Mouse (Mus musculus): Measurements from ENCODE around the gene Ntm.

Gene Ntm

DNA sequence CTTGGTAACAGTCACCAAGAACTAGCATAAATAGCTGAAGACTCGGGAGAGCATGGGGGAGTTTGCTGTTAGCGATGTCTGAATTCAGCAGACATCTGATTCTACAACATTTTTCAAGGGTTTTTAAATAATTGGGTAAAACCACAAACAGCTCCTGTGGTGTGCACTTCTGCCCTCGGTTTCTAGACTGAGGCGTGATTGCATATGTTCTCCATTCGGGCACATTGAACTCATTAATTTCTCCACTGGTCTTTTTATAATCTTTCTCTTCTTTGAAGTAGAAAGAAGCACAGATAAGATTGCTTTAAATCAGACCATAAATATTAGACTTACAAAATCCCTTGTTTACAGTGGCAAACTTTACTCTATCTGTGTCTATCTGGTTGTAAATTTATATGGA lies 862.3 kb downstream of the Ntm start:
- DNase-seq = no peak

DNA sequence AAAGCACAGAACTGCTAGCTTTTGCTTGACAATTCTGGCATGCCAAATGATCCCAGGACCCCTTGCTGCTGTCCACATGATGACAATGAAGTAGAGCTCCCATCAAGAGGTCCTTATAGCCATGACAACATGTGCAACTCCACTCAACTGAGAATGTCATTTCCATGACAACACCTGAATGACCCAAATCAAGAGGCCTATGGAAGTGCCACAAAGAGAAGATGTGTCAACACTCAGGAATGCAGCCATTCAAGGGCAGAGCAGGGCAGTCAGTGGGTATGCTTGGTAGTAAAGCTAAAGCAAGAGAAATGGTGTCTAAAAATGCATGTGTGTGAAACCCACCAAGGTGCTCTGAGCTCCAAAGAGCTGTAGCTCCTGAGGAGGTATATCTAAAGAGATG lies 870.5 kb downstream of the Ntm start:
- DNase-seq = no peak

DNA sequence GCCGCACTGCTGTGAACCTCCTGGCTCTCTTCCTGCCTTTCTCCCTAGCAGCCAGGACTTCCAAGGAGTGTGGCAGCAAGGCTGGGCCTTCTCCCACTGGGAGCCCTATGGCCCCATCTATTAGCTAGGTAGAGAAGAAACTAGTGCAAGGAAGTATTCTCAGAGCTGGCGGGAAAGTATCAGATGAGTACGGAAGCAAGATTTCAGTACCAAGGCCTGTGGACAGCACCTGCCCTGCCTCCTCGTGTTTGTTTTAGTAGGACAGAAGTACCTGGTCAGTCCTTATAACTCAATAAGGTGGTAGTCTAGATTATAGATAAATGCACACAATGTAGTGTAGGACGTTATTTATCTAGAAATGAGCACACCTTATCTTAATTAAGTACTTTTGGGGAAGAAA lies 874.3 kb downstream of the Ntm start:
- no peak for DNase-seq

DNA sequence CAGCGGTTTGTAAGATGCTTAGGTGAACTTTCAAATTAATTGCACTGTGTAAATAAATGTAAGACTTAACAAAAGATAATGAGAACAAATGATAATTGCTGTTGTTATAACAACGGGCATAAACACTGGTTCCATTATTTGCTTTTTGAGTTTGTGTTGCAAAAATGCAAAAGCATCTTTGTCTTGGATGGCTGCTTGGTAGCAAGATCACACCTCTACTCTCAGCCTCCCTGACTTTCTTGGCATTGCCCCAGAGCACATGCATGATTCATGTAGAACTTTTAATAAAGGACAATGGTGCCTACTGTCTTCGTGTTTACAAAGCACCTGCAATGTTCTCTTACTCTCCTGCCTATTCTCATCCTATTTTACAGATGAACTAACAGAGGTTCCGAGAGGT lies 875.3 kb downstream of the Ntm start:
- DNase-seq = no peak

DNA sequence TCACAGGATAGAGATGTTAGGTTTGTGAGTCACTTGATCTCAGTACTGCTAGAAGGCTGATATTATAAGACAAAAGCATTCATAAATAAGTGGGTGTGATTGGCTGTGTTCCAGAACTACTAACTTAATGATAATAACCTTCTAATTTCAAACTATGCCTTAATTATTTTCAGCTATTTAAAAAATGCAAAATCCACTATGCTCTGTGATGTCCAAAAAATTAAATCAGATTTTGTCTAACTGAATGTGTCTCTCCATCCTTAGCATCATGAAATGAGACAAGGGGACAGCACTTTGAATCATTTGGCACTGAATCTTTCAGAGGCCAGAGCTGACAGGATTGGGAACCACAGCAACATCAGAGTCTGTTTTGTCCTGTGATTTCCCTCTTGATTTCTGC lies 875.8 kb downstream of the Ntm start:
- no peak for DNase-seq

DNA sequence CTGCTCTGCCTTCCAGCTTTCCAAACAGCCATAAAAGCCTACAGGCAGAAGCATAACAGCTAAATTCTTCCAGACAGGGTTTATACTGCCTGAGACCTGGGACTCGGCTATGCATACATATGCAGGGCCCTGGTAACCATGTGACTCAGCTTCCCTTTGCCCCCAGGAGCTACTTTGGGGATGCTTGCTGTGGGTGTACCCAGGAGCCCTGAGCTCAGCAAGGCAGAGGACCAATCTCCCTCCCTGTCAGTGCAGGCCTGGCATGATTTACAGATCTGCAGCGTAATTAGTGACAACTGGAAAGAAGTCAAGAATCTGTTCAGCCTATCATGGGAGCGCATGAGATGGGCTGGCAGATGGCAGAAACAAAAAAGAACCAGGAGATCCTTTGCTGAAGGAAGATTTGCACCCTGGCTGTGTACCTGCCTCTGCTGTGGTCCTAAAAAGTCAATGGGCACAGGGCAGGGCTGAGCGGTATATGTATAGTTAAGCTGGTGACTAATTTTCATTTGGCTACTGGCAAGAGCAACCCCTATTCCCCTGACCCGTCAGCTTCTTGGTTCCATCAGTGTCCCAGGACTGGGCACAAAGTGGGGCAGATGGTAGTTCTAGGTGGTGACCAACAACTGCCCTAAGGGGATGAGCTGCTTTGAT lies 886.9 kb downstream of the Ntm start:
- peak; percentile 89 for DNase-seq

DNA sequence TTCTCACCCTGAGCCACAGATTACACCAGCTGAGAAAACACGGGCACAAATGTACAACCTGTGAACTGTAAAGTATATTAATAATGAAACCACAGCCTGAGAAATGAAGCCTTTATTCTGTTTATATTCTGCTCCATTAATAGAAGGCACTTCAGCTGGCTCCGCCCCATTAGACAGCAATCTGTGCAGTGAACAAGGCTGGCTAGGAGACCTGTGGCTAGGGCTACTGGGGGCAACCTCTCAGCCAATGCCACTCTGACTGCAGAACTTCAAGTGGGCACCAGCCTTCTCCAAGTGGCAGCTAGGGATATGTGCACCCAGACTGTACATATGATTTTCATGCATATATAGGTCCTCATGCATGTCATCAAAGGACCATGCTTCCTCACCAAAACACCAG lies 887.7 kb downstream of the Ntm start:
- no peak for DNase-seq

DNA sequence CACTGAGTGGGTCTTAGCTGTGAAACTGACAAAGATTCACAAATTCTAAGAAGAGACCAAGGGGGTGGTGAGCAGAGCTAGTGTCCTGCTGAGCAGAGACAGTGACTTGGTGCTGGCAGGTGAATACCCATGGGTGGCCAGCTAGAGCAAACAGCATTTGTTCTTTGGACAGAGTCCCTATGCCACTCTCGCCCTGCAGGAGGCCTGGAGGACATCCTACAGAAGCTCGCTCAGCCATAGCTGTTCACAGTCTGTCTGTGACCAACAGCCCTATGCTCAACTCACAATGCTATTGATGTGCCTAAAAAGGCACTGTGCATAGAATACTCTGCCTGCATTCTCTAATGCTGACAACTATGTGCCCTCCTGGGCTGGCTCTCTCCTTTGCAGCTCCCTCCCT lies 888.4 kb downstream of the Ntm start:
- peak; percentile 90 for DNase-seq

DNA sequence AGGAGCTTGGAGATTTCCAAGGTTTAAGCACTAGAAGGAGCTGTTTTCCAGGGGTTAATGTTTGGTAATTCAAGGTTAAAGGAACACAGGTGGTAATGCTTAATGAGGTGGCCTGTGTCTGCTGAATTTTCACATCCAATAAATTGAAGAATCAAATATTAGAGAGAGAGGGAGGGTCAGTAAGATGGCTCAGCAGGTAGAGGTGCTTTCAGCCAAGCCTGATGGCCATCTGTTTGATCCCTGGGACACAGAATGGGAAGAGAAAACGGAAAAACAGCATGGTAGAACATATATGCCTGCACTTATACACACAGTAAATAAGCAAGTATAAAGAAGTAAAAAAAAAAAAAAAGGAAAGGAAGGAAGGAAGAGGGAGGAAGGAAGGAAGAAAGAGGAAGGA lies 890.9 kb downstream of the Ntm start:
- DNase-seq = no peak

DNA sequence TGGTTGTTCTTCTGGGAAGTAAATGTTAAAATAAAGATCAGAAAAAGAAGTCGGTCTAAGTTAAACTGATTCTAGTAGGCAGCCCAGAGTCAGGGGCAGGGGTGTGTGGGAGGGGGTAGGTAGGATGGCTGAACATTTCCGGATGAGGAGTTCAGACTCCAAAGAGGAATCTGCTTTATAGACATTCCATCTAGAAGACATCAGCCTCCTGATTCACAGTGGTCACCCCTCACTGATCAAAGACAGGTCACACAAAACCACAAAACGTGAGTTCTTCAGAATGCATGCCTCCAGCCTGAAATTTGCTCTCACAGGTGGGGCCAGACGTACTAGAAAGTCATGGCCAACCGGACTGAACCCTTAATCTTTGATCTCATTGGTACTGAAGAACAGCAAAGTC lies 895.4 kb downstream of the Ntm start:
- DNase-seq = no peak

DNA sequence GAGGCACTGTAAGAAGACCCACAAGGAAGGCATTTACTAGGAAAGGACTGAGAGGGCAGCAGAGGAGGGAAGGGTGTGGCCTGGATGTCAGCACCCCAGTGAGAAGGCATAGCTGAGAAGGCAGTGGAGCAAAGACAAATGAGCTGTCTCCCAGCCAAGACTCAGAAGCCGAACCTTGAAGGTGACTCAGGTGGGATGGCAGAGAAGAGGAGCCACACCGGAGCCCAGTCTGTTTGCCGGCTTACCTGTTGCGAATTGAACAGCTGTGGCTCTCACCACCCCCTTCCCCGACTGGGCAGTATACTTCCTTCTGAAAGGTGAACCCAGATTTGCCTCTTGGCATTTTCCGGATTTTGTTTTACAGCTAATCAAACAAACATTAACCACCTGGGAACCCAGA lies 902.6 kb downstream of the Ntm start:
- peak; percentile 42 for DNase-seq

DNA sequence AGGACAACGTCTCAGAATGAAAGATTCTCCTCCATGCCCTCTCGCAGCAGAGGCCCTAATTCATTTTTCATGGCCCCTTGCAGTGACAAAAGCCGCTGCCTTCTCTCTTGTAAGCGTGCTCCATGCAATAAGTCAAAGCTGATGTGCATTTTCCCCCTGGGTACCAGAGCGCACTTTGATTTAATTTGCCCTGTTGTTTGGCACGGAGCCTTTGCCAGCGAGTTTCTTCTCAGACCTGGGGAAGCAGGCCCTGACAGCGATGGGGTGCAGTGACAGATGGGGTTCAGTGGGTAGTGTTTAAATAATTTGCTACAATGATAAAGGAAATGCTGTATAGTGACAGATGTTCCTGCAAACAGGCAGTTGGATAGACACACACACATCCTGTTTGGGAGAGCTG lies 904.1 kb downstream of the Ntm start:
- no peak for DNase-seq

DNA sequence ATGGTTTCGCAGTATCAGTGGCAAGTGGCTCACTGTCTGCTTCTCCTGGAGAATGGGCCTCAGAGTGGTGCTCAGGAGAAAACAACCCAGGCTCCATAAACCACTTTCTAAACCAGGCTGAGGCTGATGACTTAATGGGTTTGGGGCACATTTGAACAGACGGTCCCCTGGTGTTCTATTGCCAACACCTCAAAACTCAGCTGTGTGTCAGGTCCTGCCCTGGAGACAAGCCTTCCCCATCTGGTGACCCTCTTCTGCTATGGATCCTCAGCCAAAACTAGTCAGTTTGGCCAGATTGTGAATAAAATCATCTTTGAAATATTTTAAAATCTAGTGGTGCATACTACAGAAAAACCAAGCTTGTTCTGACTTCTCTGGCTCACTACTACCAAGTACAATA lies 907.3 kb downstream of the Ntm start:
- DNase-seq = peak; percentile 38

DNA sequence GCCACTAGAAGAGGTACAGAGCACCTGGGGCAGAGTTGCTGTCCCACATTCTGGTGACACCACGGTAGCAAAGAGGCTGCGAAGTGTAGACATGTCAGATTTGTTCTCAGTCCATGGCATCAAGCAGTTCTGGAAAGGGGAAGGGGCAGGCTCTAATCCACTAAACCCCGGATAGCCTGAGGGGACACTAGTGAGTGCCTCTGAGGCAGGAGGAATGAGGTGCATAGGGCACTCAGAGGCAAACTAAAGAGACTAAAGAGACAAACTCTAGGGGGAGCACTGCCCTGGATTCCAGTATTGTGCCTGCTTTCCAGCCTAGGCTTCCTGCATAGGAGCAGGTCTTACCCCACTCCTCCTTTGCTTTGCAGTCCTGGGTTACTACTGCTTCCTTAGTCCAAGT lies 926.5 kb downstream of the Ntm start:
- DNase-seq = no peak

DNA sequence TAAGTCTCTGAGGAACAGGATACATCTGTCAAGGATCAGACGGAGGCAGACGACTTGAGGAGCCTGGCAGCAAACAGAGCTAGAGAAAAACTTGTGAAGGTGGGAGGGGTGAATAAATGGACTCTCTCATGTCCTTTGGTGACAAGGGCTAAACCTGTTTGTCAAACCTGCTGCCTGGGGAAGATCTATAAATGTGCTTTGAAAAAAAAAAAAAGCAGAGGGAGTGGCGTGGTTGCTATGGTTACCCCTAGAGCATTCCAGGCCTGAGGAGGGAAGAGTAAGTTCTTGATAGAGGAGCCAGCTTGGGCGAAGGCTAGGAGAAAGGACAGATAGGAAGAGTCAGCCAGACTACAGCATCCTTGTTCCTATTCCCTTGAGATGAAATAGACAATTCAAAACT lies 926.9 kb downstream of the Ntm start:
- DNase-seq = no peak

DNA sequence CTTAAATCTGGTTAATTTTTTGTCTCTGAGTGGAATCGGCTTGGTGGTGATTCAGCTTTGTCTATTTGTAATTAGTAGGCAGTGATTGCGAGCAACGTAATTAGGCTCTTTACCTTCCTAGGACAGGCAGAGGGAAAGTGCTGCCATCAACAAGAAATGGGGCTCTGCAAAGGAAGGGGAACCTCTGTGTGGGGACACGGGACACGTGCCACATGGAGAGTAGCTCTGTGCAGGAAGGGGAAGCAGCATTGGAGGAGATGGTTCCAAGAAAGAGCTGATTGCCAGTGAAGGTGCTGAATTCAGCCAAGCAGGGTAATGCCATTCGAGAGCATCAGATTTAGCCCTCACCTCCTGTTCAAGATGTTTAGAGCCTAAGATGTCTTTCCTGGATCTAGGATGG lies 936.5 kb downstream of the Ntm start:
- no peak for DNase-seq

DNA sequence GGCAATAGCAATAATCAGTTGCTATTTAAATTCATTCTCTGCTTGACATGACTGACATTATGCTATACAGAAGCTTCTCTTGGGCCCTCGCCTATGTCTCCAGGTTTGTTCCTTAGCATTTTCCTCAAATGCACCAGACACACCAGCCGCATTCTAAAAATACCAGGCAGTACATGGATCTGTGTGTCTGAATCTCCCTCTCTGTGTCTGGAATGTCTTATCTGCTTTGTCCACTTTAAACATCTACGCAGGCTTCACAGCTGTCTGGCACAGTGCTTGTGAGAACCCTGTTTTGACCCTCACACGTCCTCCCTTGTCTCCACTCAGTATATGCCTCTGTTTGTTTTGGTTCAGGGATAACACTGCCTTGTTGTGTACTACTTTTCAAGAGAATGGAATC lies 937.3 kb downstream of the Ntm start:
- DNase-seq = no peak

DNA sequence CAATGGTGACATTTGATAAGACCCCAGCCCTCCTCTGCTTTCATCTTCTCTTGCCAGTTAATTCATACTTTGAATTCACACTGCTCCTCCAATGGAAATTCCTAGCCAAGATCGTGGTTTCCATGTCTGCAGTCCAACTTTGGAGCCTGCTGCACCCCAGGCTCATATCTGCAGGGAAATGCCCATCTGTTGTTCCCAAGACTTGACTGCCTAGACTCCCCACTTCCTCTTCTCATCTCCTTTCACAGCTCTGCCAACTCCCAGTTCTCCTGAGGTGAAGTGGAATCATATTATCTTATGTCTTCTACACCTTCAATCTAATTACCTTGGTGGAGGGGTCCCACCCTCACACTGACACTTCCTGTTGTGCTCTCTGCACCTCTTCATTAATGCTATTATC lies 937.8 kb downstream of the Ntm start:
- DNase-seq = peak; percentile 40

DNA sequence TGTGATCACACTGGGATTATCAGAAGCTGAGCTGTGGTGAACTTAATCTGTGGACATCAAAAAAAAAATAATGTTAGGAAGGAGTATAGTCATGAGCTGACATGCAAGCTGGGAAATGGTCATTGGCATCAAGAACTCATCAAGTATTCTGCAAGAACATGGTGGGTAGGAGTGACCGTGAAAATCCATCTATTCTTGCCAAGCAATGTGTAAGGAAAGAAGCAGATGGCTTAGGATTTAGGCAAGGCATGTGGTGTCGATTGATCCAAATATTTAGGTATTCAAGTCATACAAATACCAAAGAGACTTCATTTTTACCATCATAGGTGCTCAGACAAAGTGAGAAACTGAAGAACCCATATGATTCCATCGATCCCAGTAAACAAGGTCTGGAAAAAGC lies 946.1 kb downstream of the Ntm start:
- no peak for DNase-seq

DNA sequence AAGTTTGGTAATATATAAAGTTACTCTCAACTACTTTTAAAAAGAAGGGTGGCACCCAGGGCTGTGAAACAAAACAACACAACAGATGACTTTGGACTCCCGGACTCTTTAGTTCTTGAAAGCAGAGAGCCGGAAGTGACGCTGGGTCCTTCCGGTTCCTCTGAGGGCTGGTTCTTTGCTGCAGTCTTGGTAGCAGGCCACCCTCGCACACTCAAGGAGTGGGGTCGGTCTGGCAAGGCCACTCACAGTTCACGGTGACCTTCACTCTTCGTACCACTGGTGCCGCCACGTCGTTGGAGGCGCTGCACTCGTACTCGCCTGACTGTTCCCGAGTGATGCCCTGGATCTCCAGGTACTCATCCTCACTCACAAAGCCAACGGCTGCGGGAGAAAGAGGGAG lies 949.1 kb downstream of the Ntm start:
- no peak for DNase-seq

DNA sequence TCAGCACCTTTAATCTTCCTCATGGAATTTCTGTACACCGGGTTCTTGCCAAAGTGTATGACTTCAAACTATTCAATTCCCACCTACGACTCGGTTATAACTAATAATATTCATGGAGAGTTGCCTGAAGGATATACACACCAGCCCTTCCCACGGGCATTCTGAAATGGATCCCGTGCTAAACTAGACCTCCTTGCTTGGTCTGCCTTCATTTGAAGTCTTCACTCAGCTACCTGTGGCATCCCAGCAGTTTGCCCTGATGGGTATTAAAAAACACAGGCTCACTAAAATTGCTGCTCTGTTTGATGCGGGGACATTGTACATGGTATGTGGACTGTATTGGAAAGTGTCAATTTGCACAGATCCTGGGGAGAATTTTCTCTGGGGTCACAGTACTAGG lies 950.4 kb downstream of the Ntm start:
- DNase-seq = no peak

DNA sequence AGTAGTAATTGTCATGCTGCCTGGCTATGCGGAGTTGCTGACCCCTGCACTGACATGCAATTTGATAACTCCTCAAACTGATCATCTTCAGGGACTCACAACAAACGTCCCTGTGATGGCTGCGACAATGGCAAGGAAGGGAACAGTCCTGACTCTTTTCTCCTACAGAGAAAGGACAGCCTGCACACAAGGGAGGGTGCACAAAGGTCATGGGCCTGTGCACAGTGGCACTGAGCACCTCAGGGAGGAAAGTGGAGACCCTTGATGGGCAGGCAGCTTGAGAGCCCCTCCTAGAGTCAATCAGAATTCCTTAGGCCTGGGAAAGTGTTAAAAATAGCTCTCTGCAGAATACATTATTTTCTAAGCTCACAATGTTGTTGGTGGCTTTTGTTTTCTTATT lies 951.5 kb downstream of the Ntm start:
- no peak for DNase-seq

DNA sequence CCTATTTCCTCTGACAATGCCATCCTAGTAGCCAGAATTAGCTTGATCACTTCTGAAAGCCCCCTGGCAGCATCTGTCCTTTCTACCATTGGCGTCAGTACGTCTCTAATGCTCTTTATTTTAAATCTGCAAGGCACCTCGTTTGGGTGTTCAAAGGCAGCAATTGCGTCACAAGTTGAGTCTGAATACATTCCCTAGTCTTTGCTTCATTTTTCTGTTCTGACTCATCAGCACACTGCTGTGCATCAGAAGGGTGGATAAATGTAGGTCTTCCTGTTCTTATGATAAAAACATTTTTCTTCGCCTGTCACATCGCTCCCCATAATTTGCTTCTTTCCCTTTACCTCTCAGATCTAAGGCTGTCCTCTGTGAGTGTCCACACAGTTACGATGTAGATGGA lies 958.4 kb downstream of the Ntm start:
- no peak for DNase-seq

DNA sequence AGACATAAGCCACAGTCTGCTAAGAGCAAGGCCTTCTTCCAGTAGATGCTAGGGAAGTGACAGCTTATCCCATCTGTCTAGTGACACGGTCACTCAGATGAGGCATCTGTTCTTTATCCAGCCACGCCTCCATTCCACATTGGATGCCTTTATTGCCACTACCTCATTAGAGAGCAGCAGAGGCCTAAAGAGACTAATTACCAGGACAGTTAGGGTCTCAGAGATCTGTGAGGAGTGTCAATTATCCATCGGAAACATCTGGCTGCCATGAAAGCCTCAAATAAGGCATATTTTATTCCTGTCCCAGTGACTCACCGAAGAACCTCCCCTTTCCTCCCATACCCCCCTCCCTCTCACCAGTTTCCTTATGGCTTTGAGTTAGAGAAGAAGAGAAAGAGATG lies 963.0 kb downstream of the Ntm start:
- no peak for DNase-seq

DNA sequence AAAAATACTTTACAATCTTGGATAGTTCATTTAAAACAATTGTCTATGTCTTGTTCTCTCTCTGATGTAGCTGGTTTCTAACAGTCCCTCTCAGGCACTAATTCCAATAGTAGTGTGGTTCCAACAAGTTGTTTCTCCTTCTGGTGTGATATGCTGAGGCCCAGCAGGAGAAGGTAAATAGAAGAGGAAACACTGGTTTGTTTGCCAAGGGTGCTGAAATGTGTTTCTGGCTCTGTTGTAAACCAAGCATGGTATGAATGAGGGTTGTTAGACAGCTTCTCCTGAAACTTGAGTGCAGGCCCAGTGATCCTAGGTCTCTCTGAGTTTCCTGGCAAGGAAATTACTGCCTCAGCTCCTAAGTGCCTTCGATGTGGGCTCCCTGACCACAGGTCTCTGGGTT lies 985.7 kb downstream of the Ntm start:
- DNase-seq = no peak

DNA sequence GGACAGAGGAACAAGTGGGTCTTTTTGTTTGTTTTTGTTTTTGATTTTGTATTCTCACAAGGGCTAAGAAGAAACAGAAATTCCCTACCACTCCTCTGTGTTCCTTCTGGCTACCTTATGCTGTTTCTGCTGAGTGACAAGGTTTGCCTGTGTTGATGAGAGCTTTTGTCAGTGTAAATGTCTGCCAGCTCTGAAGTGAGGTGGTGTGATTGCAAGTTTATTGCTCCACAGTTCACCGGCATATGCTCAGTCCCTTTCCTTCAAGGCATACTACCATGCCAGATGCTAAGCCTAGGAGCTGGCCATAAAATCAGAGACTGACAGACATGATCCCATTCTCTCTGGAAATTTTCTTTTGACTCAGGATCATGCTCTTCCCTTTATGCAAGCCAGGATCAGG lies 993.5 kb downstream of the Ntm start:
- no peak for DNase-seq
